Mouse (Mus musculus) MEL (cell line): ENCODE results near the gene Tnfaip8l2.

ENCODE experiments used
- CTCF ChIP-seq, 3 experiments: IDR thresholded peaks in 2 of 3; conservative IDR thresholded peaks in 1 of 3; 2 replicates each; pipeline ENCODE4 v1.5.1; 2011 to 2012; ENCODE audit warnings: low read length in 3 of 3, low read depth in 2 of 3, mild to moderate bottlenecking in 2 of 3, improper control_type of control experiment in 1 of 3, inconsistent platforms in 1 of 3, mixed read lengths in 1 of 3, moderate library complexity in 1 of 3; ENCODE audit not compliant: control insufficient read depth in 1 of 3, insufficient read depth in 1 of 3, poor library complexity in 1 of 3, severe bottlenecking in 1 of 3
- E2F4 ChIP-seq: IDR thresholded peaks from 2 replicates; pipeline ENCODE4 v1.6.1; 2011; ENCODE audit warnings: low read depth, low read length, improper control_type of control experiment, borderline replicate concordance
- EP300 ChIP-seq, 2 experiments: IDR thresholded peaks; 2 replicates each; pipeline ENCODE4 v1.6.1; 2011; ENCODE audit warnings: improper control_type of control experiment in 2 of 2, low read length in 2 of 2, low read depth in 1 of 2, mild to moderate bottlenecking in 1 of 2
- MEF2A ChIP-seq: IDR thresholded peaks from 2 replicates; pipeline ENCODE4 v1.6.1; 2014; ENCODE audit warnings: low read depth, mild to moderate bottlenecking, inconsistent platforms, low read length, improper control_type of control experiment; ENCODE audit not compliant: poor library complexity, insufficient replicate concordance, severe bottlenecking; ENCODE audit errors: extremely low read depth
- MYB ChIP-seq: IDR thresholded peaks from 2 replicates; pipeline ENCODE4 v1.6.1; 2011; ENCODE audit warnings: mild to moderate bottlenecking, low read depth, low read length, improper control_type of control experiment
- POLR2A ChIP-seq, 2 experiments: IDR thresholded peaks; 2 replicates each; pipeline ENCODE4 v1.6.1; 2011 to 2012; ENCODE audit warnings: low read length in 2 of 2, mild to moderate bottlenecking in 2 of 2, control low read depth in 1 of 2, improper control_type of control experiment in 1 of 2, low read depth in 1 of 2, moderate library complexity in 1 of 2; ENCODE audit not compliant: control insufficient read depth in 1 of 2, insufficient read depth in 1 of 2, poor library complexity in 1 of 2
- RCOR1 ChIP-seq: IDR thresholded peaks from 2 replicates; pipeline ENCODE4 v1.6.1; 2012; ENCODE audit warnings: low read depth, mild to moderate bottlenecking, inconsistent platforms, low read length, improper control_type of control experiment
- USF2 ChIP-seq, 2 experiments: IDR thresholded peaks; 2 replicates each; pipeline ENCODE4 v1.6.1; 2011 to 2012; ENCODE audit warnings: improper control_type of control experiment in 2 of 2, low read length in 2 of 2, borderline replicate concordance in 1 of 2, inconsistent platforms in 1 of 2, low read depth in 1 of 2, mild to moderate bottlenecking in 1 of 2; ENCODE audit not compliant: insufficient read depth in 1 of 2
- ZNF384 ChIP-seq: IDR thresholded peaks from 2 replicates; pipeline ENCODE4 v1.6.1; 2012; ENCODE audit warnings: low read depth, mild to moderate bottlenecking, inconsistent platforms, low read length, improper control_type of control experiment

- peak in 1 of 2 experiments; percentile 54; a peak in 2 of 4 replicates for TF ChIP-seq EP300 (IDR thresholded peaks at IDR 0.05; ENCODE audit: low read depth in 1 of 2, low read length in 2 of 2)
- TF ChIP-seq E2F4, result peak; percentile 54; the same call in 1 of the 2 replicates
- peak in 2 of 3 experiments; percentile 27 to 36; a peak in 4 of 6 replicates for TF ChIP-seq CTCF (IDR thresholded peaks at IDR 0.05 in 2 of 3, conservative IDR thresholded peaks at IDR 0.05 in 1 of 3; ENCODE audit: control insufficient read depth in 1 of 3, insufficient read depth in 1 of 3, low read depth in 2 of 3, low read length in 3 of 3, poor library complexity in 1 of 3, severe bottlenecking in 1 of 3)
- peak; percentile 80 for TF ChIP-seq ZNF384
- TF ChIP-seq POLR2A (IDR thresholded peaks at IDR 0.05; ENCODE audit: control insufficient read depth in 1 of 2, insufficient read depth in 1 of 2, low read depth in 1 of 2, low read length in 2 of 2, poor library complexity in 1 of 2), result peak in 1 of 2 experiments; percentile 92; a peak in 2 of 4 replicates
- TF ChIP-seq RCOR1, result peak; percentile 48; the same call in 1 of the 2 replicates
- TF ChIP-seq MYB, result no peak
- TF ChIP-seq USF2 (IDR thresholded peaks at IDR 0.05; ENCODE audit: borderline replicate concordance in 1 of 2, insufficient read depth in 1 of 2, low read depth in 1 of 2, low read length in 2 of 2), result no peak
- TF ChIP-seq MEF2A, result no peak
Measured at GRCm38 (mm10) chr3:95133680-95134101, 8.5 kb downstream of the Tnfaip8l2 start, which contains the start of the genes Scnm1 and Lysmd1.
